Mouse (Mus musculus) neural tube, embryonic 11.5 days (tissue): ENCODE data around the gene Slc8b1. TPM values are rescaled to one million over a fixed set of nuclear protein-coding genes. Genes with fewer than 3 reads are reported as not detected.

Source experiments
- ATAC-seq: fragments of 200-750 bp; cut with Nextera tagmentation; 2 replicates; pipeline ENCODE4 v1.8.0; 2017; ENCODE audit warnings: moderate number of reproducible peaks, mild to moderate bottlenecking, moderate TSS enrichment, moderate library complexity; ENCODE audit not compliant: insufficient read depth, low FRiP score, low TSS enrichment
- DNase-seq: peaks from one replicate; pipeline ENCODE4 v3.0.0-alpha.2; 2015; ENCODE audit warnings: low spot score
- H3K27ac ChIP-seq: fragments of 300-500 bp; sonication (generic); 2 replicates; pipeline ENCODE4 v1.5.1; 2014; ENCODE audit warnings: low read depth, mild to moderate bottlenecking, low read length
- H3K27me3 ChIP-seq: fragments of 300-500 bp; sonication (generic); 2 replicates; pipeline ENCODE4 v1.6.1; 2014; ENCODE audit warnings: mild to moderate bottlenecking, low read length, mixed read lengths; ENCODE audit not compliant: control insufficient read depth, insufficient read depth
- H3K36me3 ChIP-seq: fragments of 300-500 bp; sonication (generic); 2 replicates; pipeline ENCODE4 v1.6.1; 2014; ENCODE audit warnings: mild to moderate bottlenecking, low read length, moderate library complexity, mixed read lengths; ENCODE audit not compliant: control insufficient read depth, insufficient read depth
- H3K4me1 ChIP-seq: fragments of 300-500 bp; sonication (generic); 2 replicates; pipeline ENCODE4 v1.6.1; 2014; ENCODE audit warnings: low read length, mixed read lengths; ENCODE audit not compliant: control insufficient read depth, insufficient read depth
- H3K4me2 ChIP-seq: fragments of 300-500 bp; sonication (generic); 2 replicates; pipeline ENCODE4 v1.6.1; 2014; ENCODE audit warnings: low read depth, mild to moderate bottlenecking, moderate library complexity
- H3K4me3 ChIP-seq: fragments of 300-500 bp; sonication (generic); 2 replicates; pipeline ENCODE4 v1.5.1; 2014; ENCODE audit warnings: low read depth, low read length
- H3K9ac ChIP-seq: fragments of 300-500 bp; sonication (generic); 2 replicates; pipeline ENCODE4 v1.6.1; 2014; ENCODE audit warnings: mild to moderate bottlenecking, low read length
- H3K9me3 ChIP-seq: fragments of 300-500 bp; sonication (generic); 2 replicates; pipeline ENCODE4 v1.6.1; 2016; ENCODE audit warnings: low read length; ENCODE audit not compliant: control insufficient read depth
- WGBS: fragments of 180-500 bp; shearing (Covaris S2); extraction: QIAGEN DNeasy Blood & Tissue Kit; methylation state at CpG from one replicate; pipeline ENCODE4 v1.1.7; 2014; 5-methylcytosine and 5-hydroxymethylcytosine counted together
- polyA plus RNA-seq: library from polyadenylated mRNA; unstranded; fragments of >200 nt; fragmentation: Nextera tagmentation; extraction: Ambion mirVana; gene quantifications from 2 replicates; pipeline ENCODE4 v1.2.1, GENCODE M21; 2014

Gene Slc8b1
- polyA plus RNA-seq, 1 experiment from 2014 or later: 2.9 TPM

DNA sequence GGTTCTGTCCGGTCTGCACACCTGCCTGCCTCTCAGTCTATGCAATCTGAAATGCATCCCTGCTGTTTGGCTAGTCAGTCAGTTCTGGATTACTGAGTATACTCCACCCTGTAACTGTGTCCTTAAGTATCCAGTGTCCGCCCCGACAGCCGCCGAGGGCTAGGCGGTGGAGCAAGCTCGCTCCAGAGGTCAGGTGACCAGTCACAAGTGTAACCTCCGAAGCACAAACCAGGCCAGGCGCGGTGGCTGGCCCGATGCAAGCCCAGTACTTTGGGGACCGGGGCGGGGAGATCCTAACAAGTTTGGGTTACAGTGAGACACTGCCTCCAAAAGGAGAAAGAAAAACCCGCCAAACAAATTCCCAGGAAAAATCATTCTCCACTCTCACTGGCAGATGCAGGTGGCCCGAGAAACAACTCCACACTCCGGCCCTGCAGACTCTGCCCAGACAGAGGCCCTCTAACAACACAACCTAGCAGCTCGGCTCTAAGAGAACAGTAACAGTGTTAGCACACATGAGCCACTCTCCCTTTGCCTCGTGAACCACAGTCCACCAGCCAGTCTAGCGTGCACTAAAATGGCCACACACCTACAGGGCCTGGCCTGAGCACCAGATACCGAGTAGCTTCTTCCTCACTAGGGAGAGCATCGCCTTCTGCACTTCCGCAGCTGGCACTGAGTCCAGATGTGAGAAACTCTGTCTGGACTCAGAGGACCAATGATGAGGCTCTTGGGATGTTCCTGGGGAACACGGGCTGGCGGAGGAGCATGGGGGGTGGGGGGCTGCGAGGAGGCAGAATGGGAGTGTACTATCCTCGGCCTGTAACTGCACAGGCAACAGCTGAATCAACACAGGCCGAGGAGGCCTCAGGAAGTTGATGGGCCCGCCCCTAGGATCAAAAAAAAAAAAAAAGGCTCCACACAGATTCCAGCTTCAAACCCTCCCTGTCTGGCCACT, 52.3 kb downstream of the Slc8b1 start:
- Histone ChIP-seq H3K9ac (no peak overlapping the region), H3K27ac (peak overlapping the region; percentile 69), H3K36me3 (no peaks in the 10 kb centered on the region), H3K27me3 (no peaks in the 10 kb centered on the region), H3K4me1 (peaks cover 64% of the 10 kb centered on the region), H3K9me3 (no peaks in the 10 kb centered on the region), H3K4me3 (no peak overlapping the region), H3K4me2 (no peak overlapping the region)
- 46% methylated on average over 28 of the region's 28 CpGs for WGBS
- DNase-seq (peak; percentile 61), ATAC-seq (no peak)

DNA sequence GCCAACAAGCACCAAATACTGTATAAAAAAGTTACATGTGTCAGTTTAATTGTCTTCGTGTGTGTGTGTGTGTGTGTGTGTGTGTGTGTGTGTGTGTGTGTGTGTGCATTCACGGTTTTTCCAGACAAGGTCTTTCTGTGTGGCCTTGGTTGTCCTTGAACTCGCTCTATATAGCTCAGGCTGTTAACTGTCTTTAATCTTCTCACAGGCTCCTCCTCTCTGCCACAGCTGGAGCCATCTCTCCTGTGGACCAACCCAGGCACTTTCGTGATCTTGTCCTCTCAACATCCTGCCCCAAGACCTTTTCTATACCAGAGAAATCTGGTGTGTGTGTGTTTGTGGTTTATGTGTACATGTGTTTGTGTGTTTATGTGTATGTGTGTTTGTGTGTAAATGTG, 52.9 kb downstream of the Slc8b1 start:
- WGBS: 58% methylated on average over 4 of the region's 4 CpGs
- H3K36me3 ChIP-seq: no peaks in the 10 kb centered on the region
- no peaks in the 10 kb centered on the region for H3K9me3 ChIP-seq
- H3K4me2 ChIP-seq: no peak overlapping the region
- H3K9ac ChIP-seq: no peak overlapping the region
- H3K4me1 ChIP-seq: peaks cover 69% of the 10 kb centered on the region
- no peak for DNase-seq
- ATAC-seq: no peak
- H3K27ac ChIP-seq: no peak overlapping the region
- H3K4me3 ChIP-seq: no peak overlapping the region
- H3K27me3 ChIP-seq: no peaks in the 10 kb centered on the region

GRCm38 (mm10) chr5:120565171-120565905, 54.4 kb downstream of the Slc8b1 start:
- no peak overlapping the region for H3K4me2 ChIP-seq
- H3K36me3 ChIP-seq: no peaks in the 10 kb centered on the region
- H3K27me3 ChIP-seq: no peaks in the 10 kb centered on the region
- peak overlapping the region; percentile 92 for H3K27ac ChIP-seq
- ATAC-seq (no peak), DNase-seq (no peak)
- no peaks in the 10 kb centered on the region for H3K9me3 ChIP-seq
- H3K4me3 ChIP-seq: no peak overlapping the region
- H3K4me1 ChIP-seq: peaks cover 66% of the 10 kb centered on the region
- H3K9ac ChIP-seq: no peak overlapping the region
- WGBS: 37% methylated on average over 15 of the region's 15 CpGs

GRCm38 (mm10) chr5:120566101-120566500, 55.1 kb downstream of the Slc8b1 start:
- Histone ChIP-seq H3K4me1 (peaks cover 62% of the 10 kb centered on the region), H3K27me3 (no peaks in the 10 kb centered on the region), H3K9me3 (no peaks in the 10 kb centered on the region), H3K36me3 (no peaks in the 10 kb centered on the region), H3K4me3 (no peak overlapping the region), H3K9ac (0 out of 2 replicates have a peak overlapping the region, but pooled peaks have one; percentile 8), H3K4me2 (no peak overlapping the region), H3K27ac (peak overlapping the region; percentile 92)
- peak; percentile 29; the same call in 1 of the 2 replicates for ATAC-seq
- WGBS: 68% methylated on average over 5 of the region's 5 CpGs
- DNase-seq: peak; percentile 33

DNA sequence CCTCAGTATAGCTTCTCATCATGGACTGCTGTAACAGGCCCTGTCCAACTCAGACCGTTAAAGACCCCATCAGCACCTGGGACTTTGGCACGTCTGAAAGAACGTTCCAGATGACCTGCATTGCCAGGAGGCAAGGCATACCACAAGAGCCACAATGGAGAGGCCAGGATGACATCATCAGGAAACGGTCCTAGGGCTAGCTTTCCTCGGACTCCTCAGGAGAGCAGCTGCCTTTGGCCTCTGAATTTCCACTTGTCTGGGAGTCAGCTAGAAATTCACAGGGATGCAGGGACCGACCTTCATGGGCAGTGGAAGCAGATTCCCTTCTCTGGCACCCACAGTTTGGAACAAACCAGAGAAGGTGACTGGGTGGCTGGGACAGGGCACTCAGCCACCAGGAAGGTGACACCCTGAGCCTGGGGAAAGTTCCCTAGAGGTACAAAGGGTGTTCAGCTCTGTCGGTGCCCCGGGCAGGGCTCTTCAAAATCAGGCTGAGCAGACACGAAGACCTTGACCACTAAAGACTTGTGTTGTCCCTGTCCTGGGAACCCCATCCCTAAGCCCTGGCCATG, 55.8 kb downstream of the Slc8b1 start:
- H3K4me3 ChIP-seq: no peak overlapping the region
- H3K27me3 ChIP-seq: no peaks in the 10 kb centered on the region
- H3K9me3 ChIP-seq: no peaks in the 10 kb centered on the region
- H3K4me1 ChIP-seq: peaks cover 66% of the 10 kb centered on the region
- no peaks in the 10 kb centered on the region for H3K36me3 ChIP-seq
- H3K9ac ChIP-seq: peak overlapping the region; percentile 20; the same call in 1 of the 2 replicates
- H3K4me2 ChIP-seq: no peak overlapping the region; the same call in 1 of the 2 replicates
- WGBS: 44% methylated on average over 9 of the region's 9 CpGs
- peak overlapping the region; percentile 92 for H3K27ac ChIP-seq
- no peak for DNase-seq
- ATAC-seq: no peak

- ATAC-seq: peak; percentile 53
- no peak overlapping the region for H3K4me3 ChIP-seq
These were observed 56.3 kb downstream of the Slc8b1 start for GRCm38 (mm10) chr5:120567253-120567701.

GRCm38 (mm10) chr5:120567761-120568211, 56.8 kb downstream of the Slc8b1 start:
- no peaks in the 10 kb centered on the region for H3K36me3 ChIP-seq
- peak; percentile 37 for DNase-seq
- H3K9me3 ChIP-seq: no peaks in the 10 kb centered on the region
- H3K4me2 ChIP-seq: no peak overlapping the region; the same call in 1 of the 2 replicates
- H3K9ac ChIP-seq: peak overlapping the region; percentile 20
- H3K27ac ChIP-seq: peak overlapping the region; percentile 92
- 35% methylated on average over 14 of the region's 14 CpGs for whole genome bisulfite sequencing
- no peak for ATAC-seq
- H3K4me1 ChIP-seq: peaks cover 64% of the 10 kb centered on the region
- no peak overlapping the region for H3K4me3 ChIP-seq
- H3K27me3 ChIP-seq: no peaks in the 10 kb centered on the region

More at GRCm38 (mm10) chr5:120567253-120567701, 56.3 kb downstream of the Slc8b1 start:
- H3K27me3 ChIP-seq: no peaks in the 10 kb centered on the region
- H3K27ac ChIP-seq: peak overlapping the region; percentile 92
- H3K36me3 ChIP-seq: no peaks in the 10 kb centered on the region
- 9% methylated on average over 21 of the region's 21 CpGs for WGBS
- H3K9ac ChIP-seq: peak overlapping the region; percentile 20
- peak; percentile 79 for DNase-seq
- peak overlapping the region; percentile 14 for H3K4me2 ChIP-seq
- H3K9me3 ChIP-seq: no peaks in the 10 kb centered on the region
- H3K4me1 ChIP-seq: peaks cover 66% of the 10 kb centered on the region

- ATAC-seq (no peak), DNase-seq (no peak)
- H3K4me2 ChIP-seq: peak overlapping the region; percentile 14; the same call in 1 of the 2 replicates
- H3K9ac ChIP-seq: peak overlapping the region; percentile 20
- no peaks in the 10 kb centered on the region for H3K36me3 ChIP-seq
- H3K9me3 ChIP-seq: no peaks in the 10 kb centered on the region
- H3K27ac ChIP-seq: peak overlapping the region; percentile 92
- no peak overlapping the region for H3K4me3 ChIP-seq
- no peaks in the 10 kb centered on the region for H3K27me3 ChIP-seq
- H3K4me1 ChIP-seq: peaks cover 59% of the 10 kb centered on the region
- WGBS: 46% methylated on average over 9 of the region's 9 CpGs
These were observed 57.4 kb downstream of the Slc8b1 start for GRCm38 (mm10) chr5:120568336-120568768.
